Comparison of ENCODE assay signal across 20 mouse cellular contexts in genomic region chr7:82899459-82900297, GRCm38 (mm10). TPM values are rescaled to one million over a fixed set of nuclear protein-coding genes. Genes with fewer than 3 reads are reported as not detected.
DNase-seq lines count a peak whose midpoint lies in the region; ATAC-seq lines count a peak whose summit lies in the region.
"Had no signal": no experiment of that assay in that cellular context is flagged by ENCODE, and none has a peak within 500 bp of the region (broad histone marks: within the 10 kb centered on the region; RNA-seq: fewer than 3 reads in every experiment).

No protein-coding gene starts in this region.

- no peaks in the 10 kb centered on the region for H3K36me3 ChIP-seq in embryonic facial prominence, embryonic 11.5 days (replicated peaks; ENCODE audit: control insufficient read depth, insufficient read depth, low read depth, low read length)
- no peaks in the 10 kb centered on the region for H3K36me3 ChIP-seq in embryonic facial prominence, embryonic 10.5 days (replicated peaks)
- no peaks in the 10 kb centered on the region for H3K36me3 ChIP-seq in limb, embryonic 12.5 days
- no peaks in the 10 kb centered on the region for H3K36me3 ChIP-seq in midbrain, embryonic 13.5 days
- H3K36me3 ChIP-seq in heart, embryonic 12.5 days = no peaks in the 10 kb centered on the region
- H3K36me3 ChIP-seq: embryonic facial prominence, embryonic 15.5 days; forebrain, embryonic 10.5 days; hindbrain, embryonic 10.5 days; neural tube, embryonic 15.5 days had no signal

- H3K9me3 ChIP-seq in embryonic facial prominence, embryonic 11.5 days (replicated peaks; ENCODE audit: control insufficient read depth, low read length) = no peaks in the 10 kb centered on the region
- H3K9me3 ChIP-seq in embryonic facial prominence, embryonic 10.5 days = no peaks in the 10 kb centered on the region
- H3K9me3 ChIP-seq in limb, embryonic 12.5 days = no peaks in the 10 kb centered on the region
- H3K9me3 ChIP-seq in midbrain, embryonic 13.5 days = no peaks in the 10 kb centered on the region
- no peaks in the 10 kb centered on the region for H3K9me3 ChIP-seq in heart, embryonic 12.5 days (replicated peaks)
- H3K9me3 ChIP-seq: embryonic facial prominence, embryonic 15.5 days; forebrain, embryonic 10.5 days; hindbrain, embryonic 10.5 days; neural tube, embryonic 15.5 days had no signal

- no peaks in the 10 kb centered on the region for H3K4me1 ChIP-seq in embryonic facial prominence, embryonic 11.5 days (ENCODE audit: control insufficient read depth, insufficient read depth, low read length)
- H3K4me1 ChIP-seq in embryonic facial prominence, embryonic 10.5 days = peaks cover 8% of the 10 kb centered on the region
- H3K4me1 ChIP-seq in limb, embryonic 12.5 days (replicated peaks) = peaks cover 34% of the 10 kb centered on the region
- 0 out of 2 replicates have a peak, but pooled peaks cover 3% of the 10 kb centered on the region for H3K4me1 ChIP-seq in midbrain, embryonic 13.5 days (replicated peaks)
- H3K4me1 ChIP-seq in heart, embryonic 12.5 days (replicated peaks) = peaks cover 8% of the 10 kb centered on the region

- no peak overlapping the region for H3K4me2 ChIP-seq in embryonic facial prominence, embryonic 11.5 days (ENCODE audit: low read depth, low read length)
- no peak overlapping the region for H3K4me2 ChIP-seq in limb, embryonic 12.5 days
- H3K4me2 ChIP-seq in midbrain, embryonic 13.5 days (replicated peaks) = no peak overlapping the region
- H3K4me2 ChIP-seq in heart, embryonic 12.5 days = no peak overlapping the region
- H3K4me2 ChIP-seq: embryonic facial prominence, embryonic 15.5 days; neural tube, embryonic 15.5 days had no signal

- H3K4me3 ChIP-seq in embryonic facial prominence, embryonic 11.5 days (ENCODE audit: low read depth, low read length) = no peak overlapping the region
- H3K4me3 ChIP-seq in embryonic facial prominence, embryonic 10.5 days = no peak overlapping the region
- no peak overlapping the region for H3K4me3 ChIP-seq in limb, embryonic 12.5 days (replicated peaks)
- H3K4me3 ChIP-seq in midbrain, embryonic 13.5 days (replicated peaks) = no peak overlapping the region
- no peak overlapping the region for H3K4me3 ChIP-seq in heart, embryonic 12.5 days
- H3K4me3 ChIP-seq: embryonic facial prominence, embryonic 15.5 days; forebrain, embryonic 10.5 days; heart, adult 2 months; hindbrain, embryonic 10.5 days; neural tube, embryonic 15.5 days had no signal

- DNase-seq in embryonic facial prominence, embryonic 11.5 days (ENCODE audit: low spot score) = peak; percentile 39
- no peak for DNase-seq in embryonic facial prominence, embryonic 10.5 days (ENCODE audit: low spot score)
- peak; percentile 24 for DNase-seq in 3T3-L1 (ENCODE audit: low read depth, low spot score)
- peak; percentile 29 for DNase-seq in embryo, embryonic 10.5 days (ENCODE audit: low spot score)
- no peak for DNase-seq in ovary, postnatal 10 days (ENCODE audit: low spot score)
- DNase-seq: cerebellum, adult 2 months; cerebellum, postnatal 36 days; heart, adult 2 months; layer of hippocampus, postnatal 36 days; midbrain, embryonic 14.5 days; right cerebral cortex, postnatal 14 days; thymus, postnatal 4 days had no signal

- no peak overlapping the region for H3K27ac ChIP-seq in embryonic facial prominence, embryonic 11.5 days (replicated peaks; ENCODE audit: low read depth, low read length)
- H3K27ac ChIP-seq in embryonic facial prominence, embryonic 10.5 days (replicated peaks) = no peak overlapping the region
- H3K27ac ChIP-seq in limb, embryonic 12.5 days = peak overlapping the region; percentile 74
- no peak overlapping the region for H3K27ac ChIP-seq in midbrain, embryonic 13.5 days
- H3K27ac ChIP-seq in heart, embryonic 12.5 days (ENCODE audit: poor library complexity, severe bottlenecking) = no peak overlapping the region
- H3K27ac ChIP-seq: embryonic facial prominence, embryonic 15.5 days; forebrain, embryonic 10.5 days; heart, adult 2 months; hindbrain, embryonic 10.5 days; liver, embryonic 14.5 days; neural tube, embryonic 15.5 days had no signal

- ATAC-seq in embryonic facial prominence, embryonic 11.5 days (replicated peaks; ENCODE audit: insufficient number of reproducible peaks, low FRiP score, low TSS enrichment, low read depth) = no peak
- peak; percentile 79; the same call in 1 of the 2 replicates for ATAC-seq in limb, embryonic 12.5 days (ENCODE audit: insufficient number of reproducible peaks, insufficient read depth, low FRiP score, low TSS enrichment, low read depth)
- no peak for ATAC-seq in midbrain, embryonic 13.5 days
- ATAC-seq in heart, embryonic 12.5 days (ENCODE audit: insufficient number of reproducible peaks, low FRiP score) = no peak

- 56% methylated on average over 8 of the region's 8 CpGs for WGBS in embryonic facial prominence, embryonic 11.5 days
- 61% methylated on average over 8 of the region's 8 CpGs for WGBS in embryonic facial prominence, embryonic 10.5 days
- 30% methylated on average over 8 of the region's 8 CpGs for WGBS in limb, embryonic 12.5 days
- 80% methylated on average over 8 of the region's 8 CpGs for WGBS in midbrain, embryonic 13.5 days
- 58% methylated on average over 8 of the region's 8 CpGs for WGBS in heart, embryonic 12.5 days

- H3K27me3 ChIP-seq in embryonic facial prominence, embryonic 11.5 days (ENCODE audit: control insufficient read depth, insufficient read depth, low read length) = no peaks in the 10 kb centered on the region
- no peaks in the 10 kb centered on the region for H3K27me3 ChIP-seq in embryonic facial prominence, embryonic 10.5 days (replicated peaks; ENCODE audit: low read depth, poor library complexity, severe bottlenecking)
- H3K27me3 ChIP-seq in limb, embryonic 12.5 days = no peaks in the 10 kb centered on the region
- no peaks in the 10 kb centered on the region for H3K27me3 ChIP-seq in midbrain, embryonic 13.5 days
- no peaks in the 10 kb centered on the region for H3K27me3 ChIP-seq in heart, embryonic 12.5 days (replicated peaks)
- H3K27me3 ChIP-seq: embryonic facial prominence, embryonic 15.5 days; neural tube, embryonic 15.5 days had no signal

- no peak overlapping the region for H3K9ac ChIP-seq in embryonic facial prominence, embryonic 11.5 days (replicated peaks; ENCODE audit: low read length)
- H3K9ac ChIP-seq in limb, embryonic 12.5 days (replicated peaks) = no peak overlapping the region
- H3K9ac ChIP-seq in midbrain, embryonic 13.5 days (replicated peaks) = no peak overlapping the region
- no peak overlapping the region for H3K9ac ChIP-seq in heart, embryonic 12.5 days
- H3K9ac ChIP-seq: embryonic facial prominence, embryonic 15.5 days; liver, embryonic 14.5 days; neural tube, embryonic 15.5 days had no signal

RNA-seq across cellular contexts. Expression of gene Mex3b, which starts 32.5 kb away (rescaled TPM):
- polyA plus RNA-seq in embryonic facial prominence, embryonic 11.5 days (2014; fragmentation: Nextera tagmentation; extraction: Ambion mirVana) = 39.7 and 41.6 TPM in 2 replicates
- polyA plus RNA-seq in embryonic facial prominence, embryonic 10.5 days (2016; fragmentation: Nextera tagmentation; extraction: Ambion mirVana) = 27.8 and 30.1 TPM in 2 replicates
- polyA plus RNA-seq in limb, embryonic 12.5 days (2016; fragmentation: Nextera tagmentation; extraction: Ambion mirVana) = 48.1 and 48.4 TPM in 2 replicates
- polyA plus RNA-seq in midbrain, embryonic 13.5 days (2015; fragmentation: Nextera tagmentation; extraction: Ambion mirVana) = 41.0 and 42.9 TPM in 2 replicates
- polyA plus RNA-seq in heart, embryonic 12.5 days (2016; fragmentation: Nextera tagmentation; extraction: Ambion mirVana) = 15.6 and 17.1 TPM in 2 replicates

Comparison
In these comparisons a context has a peak if more than half of its experiments do, and no peak if none do; other contexts are left out.
1. DNase-seq: peak in embryonic facial prominence, embryonic 11.5 days (single experiment), 3T3-L1 (single experiment) and embryo, embryonic 10.5 days (single experiment); none in embryonic facial prominence, embryonic 10.5 days (single experiment) and ovary, postnatal 10 days (single experiment).